Mouse (Mus musculus): ENCODE data around the gene Kif13a. TPM values are rescaled to one million over a fixed set of nuclear protein-coding genes. Genes with fewer than 3 reads are reported as not detected.

The Kif13a gene
- polyA plus RNA-seq, 1 experiment from 2014 or later: 13.5 TPM

GRCm38 (mm10) chr13:46968626-46969025 lies 39.0 kb upstream of the Kif13a start:
- Histone ChIP-seq H3K9me3 (ENCODE audit: control insufficient read depth, low read length) (no peaks in the 10 kb centered on the region), H3K4me1 (replicated peaks; ENCODE audit: control insufficient read depth, insufficient read depth) (no peaks in the 10 kb centered on the region), H3K36me3 (ENCODE audit: control insufficient read depth, insufficient read depth, low read length) (no peaks in the 10 kb centered on the region), H3K27ac (replicated peaks) (no peak overlapping the region), H3K9ac (ENCODE audit: low read length) (no peak overlapping the region), H3K4me3 (ENCODE audit: low read depth, low read length) (no peak overlapping the region), H3K27me3 (ENCODE audit: control insufficient read depth, insufficient read depth, low read length) (no peaks in the 10 kb centered on the region), H3K4me2 (replicated peaks; ENCODE audit: low read depth) (no peak overlapping the region)
- WGBS: 79% methylated on average over 2 of the region's 2 CpGs
- DNase-seq (ENCODE audit: low spot score) (no peak), ATAC-seq (ENCODE audit: low FRiP score, low TSS enrichment) (no peak)
- TF ChIP-seq EP300 (optimal IDR thresholded peaks at IDR 0.05) (no peak), CTCF (IDR thresholded peaks at IDR 0.05; ENCODE audit: low read depth) (peak; percentile 34)

- Histone ChIP-seq H3K4me1 (replicated peaks; ENCODE audit: control insufficient read depth, insufficient read depth) (no peaks in the 10 kb centered on the region), H3K4me2 (replicated peaks; ENCODE audit: low read depth) (no peak overlapping the region), H3K27ac (replicated peaks) (no peak overlapping the region), H3K4me3 (ENCODE audit: low read depth, low read length) (no peak overlapping the region), H3K27me3 (ENCODE audit: control insufficient read depth, insufficient read depth, low read length) (no peaks in the 10 kb centered on the region), H3K9me3 (ENCODE audit: control insufficient read depth, low read length) (no peaks in the 10 kb centered on the region), H3K36me3 (ENCODE audit: control insufficient read depth, insufficient read depth, low read length) (no peaks in the 10 kb centered on the region), H3K9ac (ENCODE audit: low read length) (no peak overlapping the region)
- peak; percentile 61 for TF ChIP-seq CTCF (IDR thresholded peaks at IDR 0.05; ENCODE audit: low read depth)
- TF ChIP-seq EP300 (optimal IDR thresholded peaks at IDR 0.05): no peak
- WGBS: 72% methylated on average over 4 of the region's 4 CpGs
- ATAC-seq (ENCODE audit: low FRiP score, low TSS enrichment): no peak
- no peak for DNase-seq (ENCODE audit: low spot score)
These were observed 37.6 kb upstream of the Kif13a start for GRCm38 (mm10) chr13:46967308-46967707.

- Histone ChIP-seq H3K4me1 (replicated peaks; ENCODE audit: control insufficient read depth, insufficient read depth) (no peaks in the 10 kb centered on the region), H3K9me3 (ENCODE audit: control insufficient read depth, low read length) (no peaks in the 10 kb centered on the region), H3K27me3 (ENCODE audit: control insufficient read depth, insufficient read depth, low read length) (no peaks in the 10 kb centered on the region), H3K36me3 (ENCODE audit: control insufficient read depth, insufficient read depth, low read length) (no peaks in the 10 kb centered on the region), H3K27ac (replicated peaks) (no peak overlapping the region), H3K4me3 (ENCODE audit: low read depth, low read length) (no peak overlapping the region), H3K9ac (ENCODE audit: low read length) (no peak overlapping the region), H3K4me2 (replicated peaks; ENCODE audit: low read depth) (no peak overlapping the region)
- no peak for DNase-seq (ENCODE audit: low spot score)
- 49% methylated on average over 7 of the region's 7 CpGs for WGBS
- TF ChIP-seq CTCF (IDR thresholded peaks at IDR 0.05; ENCODE audit: low read depth) (no peak), EP300 (optimal IDR thresholded peaks at IDR 0.05) (no peak)
- ATAC-seq (ENCODE audit: low FRiP score, low TSS enrichment): no peak
These were observed 31.3 kb upstream of the Kif13a start for GRCm38 (mm10) chr13:46960878-46961474.

GRCm38 (mm10) chr13:46959139-46959538 lies 29.5 kb upstream of the Kif13a start:
- Histone ChIP-seq H3K4me2 (replicated peaks; ENCODE audit: low read depth) (no peak overlapping the region), H3K4me1 (replicated peaks; ENCODE audit: control insufficient read depth, insufficient read depth) (no peaks in the 10 kb centered on the region), H3K9me3 (ENCODE audit: control insufficient read depth, low read length) (no peaks in the 10 kb centered on the region), H3K36me3 (ENCODE audit: control insufficient read depth, insufficient read depth, low read length) (no peaks in the 10 kb centered on the region), H3K27me3 (ENCODE audit: control insufficient read depth, insufficient read depth, low read length) (no peaks in the 10 kb centered on the region), H3K4me3 (ENCODE audit: low read depth, low read length) (no peak overlapping the region), H3K27ac (replicated peaks) (no peak overlapping the region), H3K9ac (ENCODE audit: low read length) (no peak overlapping the region)
- 76% methylated on average over 5 of the region's 5 CpGs for WGBS
- ATAC-seq (ENCODE audit: low FRiP score, low TSS enrichment) (peak; percentile 77; the same call in 1 of the 2 replicates), DNase-seq (ENCODE audit: low spot score) (no peak)
- TF ChIP-seq CTCF (IDR thresholded peaks at IDR 0.05; ENCODE audit: low read depth) (no peak), EP300 (optimal IDR thresholded peaks at IDR 0.05) (no peak)

- DNase-seq (ENCODE audit: low spot score) (no peak), ATAC-seq (ENCODE audit: low FRiP score, low TSS enrichment) (no peak)
- no peaks in the 10 kb centered on the region for H3K36me3 ChIP-seq (ENCODE audit: control insufficient read depth, insufficient read depth, low read length)
- 66% methylated on average over 15 of the region's 15 CpGs for WGBS
- no peak overlapping the region for H3K9ac ChIP-seq (ENCODE audit: low read length)
- no peak for TF ChIP-seq CTCF (IDR thresholded peaks at IDR 0.05; ENCODE audit: low read depth)
- TF ChIP-seq EP300 (optimal IDR thresholded peaks at IDR 0.05): no peak
- no peaks in the 10 kb centered on the region for H3K27me3 ChIP-seq (ENCODE audit: control insufficient read depth, insufficient read depth, low read length)
- H3K4me2 ChIP-seq (replicated peaks; ENCODE audit: low read depth): no peak overlapping the region
- no peak overlapping the region for H3K4me3 ChIP-seq (ENCODE audit: low read depth, low read length)
- H3K4me1 ChIP-seq (replicated peaks; ENCODE audit: control insufficient read depth, insufficient read depth): no peaks in the 10 kb centered on the region
- no peak overlapping the region for H3K27ac ChIP-seq (replicated peaks)
- H3K9me3 ChIP-seq (ENCODE audit: control insufficient read depth, low read length): no peaks in the 10 kb centered on the region
These were observed 21.5 kb upstream of the Kif13a start for GRCm38 (mm10) chr13:46951212-46951611.

- TF ChIP-seq EP300 (optimal IDR thresholded peaks at IDR 0.05) (no peak), CTCF (IDR thresholded peaks at IDR 0.05; ENCODE audit: low read depth) (no peak)
- no peak overlapping the region for H3K4me2 ChIP-seq (replicated peaks; ENCODE audit: low read depth)
- DNase-seq (ENCODE audit: low spot score): no peak
- H3K27me3 ChIP-seq (ENCODE audit: control insufficient read depth, insufficient read depth, low read length): no peaks in the 10 kb centered on the region
- H3K9ac ChIP-seq (ENCODE audit: low read length): no peak overlapping the region
- H3K27ac ChIP-seq (replicated peaks): no peak overlapping the region
- H3K4me3 ChIP-seq (ENCODE audit: low read depth, low read length): no peak overlapping the region
- H3K9me3 ChIP-seq (ENCODE audit: control insufficient read depth, low read length): no peaks in the 10 kb centered on the region
- ATAC-seq (ENCODE audit: low FRiP score, low TSS enrichment): no peak
- H3K4me1 ChIP-seq (replicated peaks; ENCODE audit: control insufficient read depth, insufficient read depth): no peaks in the 10 kb centered on the region
- H3K36me3 ChIP-seq (ENCODE audit: control insufficient read depth, insufficient read depth, low read length): no peaks in the 10 kb centered on the region
- 61% methylated on average over 2 of the region's 2 CpGs for WGBS
These were observed 20.1 kb upstream of the Kif13a start for GRCm38 (mm10) chr13:46949741-46950140.
